Mouse (Mus musculus): ENCODE measurements at regions not wholly inside any gene's neighbourhood (a gene's known extent, or its start where the extent isn't known, plus 50 kb on each side); places are given as distances from the start of the nearest gene placed in this dataset.

- Histone ChIP-seq H3K27me3 (ENCODE audit: control insufficient read depth, insufficient read depth, low read length) (no peaks in the 10 kb centered on the region), H3K4me1 (ENCODE audit: control insufficient read depth, insufficient read depth, low read length) (peaks cover 2% of the 10 kb centered on the region), H3K36me3 (ENCODE audit: control insufficient read depth, insufficient read depth, low read length) (no peaks in the 10 kb centered on the region), H3K4me3 (ENCODE audit: control insufficient read depth, low read depth, low read length) (no peak overlapping the region), H3K27ac (ENCODE audit: control insufficient read depth, insufficient read depth, low read depth, low read length) (no peak overlapping the region)
- TF ChIP-seq POLR2A (IDR thresholded peaks at IDR 0.05; ENCODE audit: control insufficient read depth, low read depth, low read length) (no peak), CTCF (IDR thresholded peaks at IDR 0.05; ENCODE audit: control insufficient read depth, insufficient read depth, insufficient replicate concordance, low read depth, low read length) (no peak)
Observed at GRCm38 (mm10) chr1:190480601-190481000, 310.1 kb upstream of the Prox1 start.

GRCm38 (mm10) chr1:190472761-190473160 is 302.2 kb upstream of the Prox1 start:
- TF ChIP-seq POLR2A (IDR thresholded peaks at IDR 0.05; ENCODE audit: control insufficient read depth, low read depth, low read length) (no peak), CTCF (IDR thresholded peaks at IDR 0.05; ENCODE audit: control insufficient read depth, insufficient read depth, insufficient replicate concordance, low read depth, low read length) (no peak)
- Histone ChIP-seq H3K4me3 (ENCODE audit: control insufficient read depth, low read depth, low read length) (no peak overlapping the region), H3K27me3 (ENCODE audit: control insufficient read depth, insufficient read depth, low read length) (no peaks in the 10 kb centered on the region), H3K36me3 (ENCODE audit: control insufficient read depth, insufficient read depth, low read length) (no peaks in the 10 kb centered on the region), H3K4me1 (ENCODE audit: control insufficient read depth, insufficient read depth, low read length) (no peaks in the 10 kb centered on the region), H3K27ac (ENCODE audit: control insufficient read depth, insufficient read depth, low read depth, low read length) (no peak overlapping the region)

- TF ChIP-seq CTCF (IDR thresholded peaks at IDR 0.05; ENCODE audit: control insufficient read depth, insufficient read depth, insufficient replicate concordance, low read depth, low read length) (no peak), POLR2A (IDR thresholded peaks at IDR 0.05; ENCODE audit: control insufficient read depth, low read depth, low read length) (no peak)
- H3K36me3 ChIP-seq (ENCODE audit: control insufficient read depth, insufficient read depth, low read length): no peaks in the 10 kb centered on the region
- H3K27ac ChIP-seq (ENCODE audit: control insufficient read depth, insufficient read depth, low read depth, low read length): no peak overlapping the region
- no peak overlapping the region for H3K4me3 ChIP-seq (ENCODE audit: control insufficient read depth, low read depth, low read length)
- H3K27me3 ChIP-seq (ENCODE audit: control insufficient read depth, insufficient read depth, low read length): no peaks in the 10 kb centered on the region
- H3K4me1 ChIP-seq (ENCODE audit: control insufficient read depth, insufficient read depth, low read length): no peaks in the 10 kb centered on the region
Observed at GRCm38 (mm10) chr1:190470336-190470735, 299.8 kb upstream of the Prox1 start.

- H3K27me3 ChIP-seq (ENCODE audit: control insufficient read depth, insufficient read depth, low read length): no peaks in the 10 kb centered on the region
- no peaks in the 10 kb centered on the region for H3K36me3 ChIP-seq (ENCODE audit: control insufficient read depth, insufficient read depth, low read length)
- no peak for TF ChIP-seq CTCF (IDR thresholded peaks at IDR 0.05; ENCODE audit: control insufficient read depth, insufficient read depth, insufficient replicate concordance, low read depth, low read length)
- no peak for TF ChIP-seq POLR2A (IDR thresholded peaks at IDR 0.05; ENCODE audit: control insufficient read depth, low read depth, low read length)
- no peak overlapping the region for H3K27ac ChIP-seq (ENCODE audit: control insufficient read depth, insufficient read depth, low read depth, low read length)
- H3K4me1 ChIP-seq (ENCODE audit: control insufficient read depth, insufficient read depth, low read length): no peaks in the 10 kb centered on the region
- no peak overlapping the region for H3K4me3 ChIP-seq (ENCODE audit: control insufficient read depth, low read depth, low read length)
Observed at GRCm38 (mm10) chr1:190457541-190458061, 287.1 kb upstream of the Prox1 start.

- no peak for TF ChIP-seq POLR2A (IDR thresholded peaks at IDR 0.05; ENCODE audit: control insufficient read depth, low read depth, low read length)
- TF ChIP-seq CTCF (IDR thresholded peaks at IDR 0.05; ENCODE audit: control insufficient read depth, insufficient read depth, insufficient replicate concordance, low read depth, low read length): no peak
- Histone ChIP-seq H3K27me3 (ENCODE audit: control insufficient read depth, insufficient read depth, low read length) (no peaks in the 10 kb centered on the region), H3K36me3 (ENCODE audit: control insufficient read depth, insufficient read depth, low read length) (no peaks in the 10 kb centered on the region), H3K27ac (ENCODE audit: control insufficient read depth, insufficient read depth, low read depth, low read length) (no peak overlapping the region), H3K4me1 (ENCODE audit: control insufficient read depth, insufficient read depth, low read length) (no peaks in the 10 kb centered on the region), H3K4me3 (ENCODE audit: control insufficient read depth, low read depth, low read length) (no peak overlapping the region)
Observed at GRCm38 (mm10) chr1:190453549-190453948, 283.0 kb upstream of the Prox1 start.

- Histone ChIP-seq H3K27me3 (ENCODE audit: control insufficient read depth, insufficient read depth, low read length) (no peaks in the 10 kb centered on the region), H3K4me3 (ENCODE audit: control insufficient read depth, low read depth, low read length) (no peak overlapping the region), H3K36me3 (ENCODE audit: control insufficient read depth, insufficient read depth, low read length) (no peaks in the 10 kb centered on the region), H3K27ac (ENCODE audit: control insufficient read depth, insufficient read depth, low read depth, low read length) (no peak overlapping the region), H3K4me1 (ENCODE audit: control insufficient read depth, insufficient read depth, low read length) (no peaks in the 10 kb centered on the region)
- TF ChIP-seq CTCF (IDR thresholded peaks at IDR 0.05; ENCODE audit: control insufficient read depth, insufficient read depth, insufficient replicate concordance, low read depth, low read length): no peak
- TF ChIP-seq POLR2A (IDR thresholded peaks at IDR 0.05; ENCODE audit: control insufficient read depth, low read depth, low read length): no peak
Observed at GRCm38 (mm10) chr1:190452115-190452842, 281.8 kb upstream of the Prox1 start.

GRCm38 (mm10) chr1:190448263-190448662 is 277.7 kb upstream of the Prox1 start:
- TF ChIP-seq CTCF (IDR thresholded peaks at IDR 0.05; ENCODE audit: control insufficient read depth, insufficient read depth, insufficient replicate concordance, low read depth, low read length) (no peak), POLR2A (IDR thresholded peaks at IDR 0.05; ENCODE audit: control insufficient read depth, low read depth, low read length) (no peak)
- H3K4me1 ChIP-seq (ENCODE audit: control insufficient read depth, insufficient read depth, low read length): no peaks in the 10 kb centered on the region
- H3K27ac ChIP-seq (ENCODE audit: control insufficient read depth, insufficient read depth, low read depth, low read length): no peak overlapping the region
- H3K4me3 ChIP-seq (ENCODE audit: control insufficient read depth, low read depth, low read length): no peak overlapping the region
- no peaks in the 10 kb centered on the region for H3K36me3 ChIP-seq (ENCODE audit: control insufficient read depth, insufficient read depth, low read length)
- H3K27me3 ChIP-seq (ENCODE audit: control insufficient read depth, insufficient read depth, low read length): no peaks in the 10 kb centered on the region
